Mouse (Mus musculus) CD4-positive, CD25-positive, alpha-beta regulatory T cell, adult 2 months (primary cell): ENCODE data around the gene 4933407L21Rik.
"Not testable (repeated sequence)": the region's sequence is repeated elsewhere in the genome, so short reads cannot be mapped to it uniquely, and the experiment has no call there.

ENCODE experiments used
- DNase-seq: peaks from one replicate; pipeline ENCODE4 v3.0.0-alpha.2; 2012; ENCODE audit warnings: low read depth, low spot score

The 4933407L21Rik gene

GRCm38 (mm10) chr1:85959129-85959888 lies 31.0 kb downstream of the 4933407L21Rik start:
- peak; percentile 55 for DNase-seq

- no peak for DNase-seq
Measured at GRCm38 (mm10) chr1:85959889-85960276, 31.6 kb downstream of the 4933407L21Rik start.

- DNase-seq, result peak; percentile 57
Measured at GRCm38 (mm10) chr1:85960873-85961272, 32.6 kb downstream of the 4933407L21Rik start, which contains the start of gene Gpr55. Gene Gpr55 (minus strand): TSS chr1:85961007.

- DNase-seq, result peak; percentile 55
Measured at GRCm38 (mm10) chr1:85962081-85962480, 33.8 kb downstream of the 4933407L21Rik start.

GRCm38 (mm10) chr1:85965856-85966255 lies 37.6 kb downstream of the 4933407L21Rik start:
- no peak for DNase-seq

GRCm38 (mm10) chr1:85969081-85969480 lies 40.8 kb downstream of the 4933407L21Rik start:
- no peak for DNase-seq

GRCm38 (mm10) chr1:85969519-85969918 lies 41.2 kb downstream of the 4933407L21Rik start:
- no peak for DNase-seq

- DNase-seq, result no peak
Measured at GRCm38 (mm10) chr1:85971070-85971469, 42.8 kb downstream of the 4933407L21Rik start.

GRCm38 (mm10) chr1:85972341-85972740 lies 44.1 kb downstream of the 4933407L21Rik start:
- no peak for DNase-seq

GRCm38 (mm10) chr1:85973468-85973877 lies 45.2 kb downstream of the 4933407L21Rik start:
- DNase-seq, result no peak

- peak; percentile 25 for DNase-seq
Measured at GRCm38 (mm10) chr1:85977709-85978108, 49.4 kb downstream of the 4933407L21Rik start.

GRCm38 (mm10) chr1:85981738-85982357 lies 53.6 kb downstream of the 4933407L21Rik start:
- DNase-seq, result no peak

GRCm38 (mm10) chr1:85985784-85986183 lies 57.5 kb downstream of the 4933407L21Rik start:
- no peak for DNase-seq

- no peak for DNase-seq
Measured at GRCm38 (mm10) chr1:85988351-85988750, 60.1 kb downstream of the 4933407L21Rik start.

GRCm38 (mm10) chr1:85988882-85989281 lies 60.6 kb downstream of the 4933407L21Rik start:
- DNase-seq, result not testable (repeated sequence)
